In the genomic region with DNA sequence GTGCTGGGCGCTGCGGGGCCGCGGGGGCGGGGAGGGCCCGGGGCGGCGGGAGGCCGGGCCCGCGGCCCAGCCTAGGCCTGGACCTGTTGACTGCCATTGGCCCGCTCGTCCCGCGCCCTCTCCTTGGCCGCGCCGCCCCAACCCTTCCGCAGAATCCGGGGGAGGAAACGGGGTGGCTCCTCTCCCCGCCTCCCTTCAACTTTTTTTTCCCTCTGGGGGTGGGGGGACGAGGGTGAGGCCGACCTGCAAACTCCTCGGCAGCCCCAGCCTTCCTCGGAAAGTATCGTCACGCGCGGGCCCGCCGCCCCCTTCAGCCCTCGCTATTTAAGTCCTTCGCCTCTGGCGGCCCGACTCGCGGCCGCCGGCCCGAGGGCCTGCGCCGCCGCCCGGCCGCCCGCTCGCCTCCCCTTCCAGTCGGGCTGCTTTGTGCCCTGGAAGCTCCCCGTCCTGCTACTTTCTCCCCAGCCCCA, we compare ENCODE assay signal across 7 mouse cellular contexts. TPM values are rescaled to one million over a fixed set of nuclear protein-coding genes. Genes with fewer than 3 reads are reported as not detected.
A peak's percentile ranks its signal among the peaks of the same experiment; 100 is the strongest.
DNase-seq lines count a peak whose midpoint lies in the region; ATAC-seq and TF ChIP-seq lines count a peak whose summit lies in the region.

No protein-coding gene starts in this region.

- intact Hi-C loops in gastrocnemius, postnatal 36 days (cut with DNase I) = no loop called here
- intact Hi-C loops in left cerebral cortex, postnatal 4 days (cut with DNase I) = loop anchor here (10.0 kb wide), 1 partner anchor 618 kb away; a partner anchor contains a TSS

- peak overlapping the region; percentile 62 for H3K4me3 ChIP-seq in intestine, embryonic 16.5 days (ENCODE audit: low read length)
- H3K4me3 ChIP-seq in midbrain, embryonic 13.5 days (replicated peaks) = peak overlapping the region; percentile 56
- H3K4me3 ChIP-seq in small intestine, adult 2 months (ENCODE audit: low read depth, low read length) = peak overlapping the region; percentile 63

- H3K9me3 ChIP-seq in intestine, embryonic 16.5 days (ENCODE audit: control insufficient read depth, low read length) = no peaks in the 10 kb centered on the region
- no peaks in the 10 kb centered on the region for H3K9me3 ChIP-seq in midbrain, embryonic 13.5 days

- H3K27me3 ChIP-seq in intestine, embryonic 16.5 days (replicated peaks; ENCODE audit: control insufficient read depth, insufficient read depth, low read length) = no peaks in the 10 kb centered on the region
- H3K27me3 ChIP-seq in midbrain, embryonic 13.5 days = no peaks in the 10 kb centered on the region
- no peaks in the 10 kb centered on the region for H3K27me3 ChIP-seq in small intestine, adult 2 months (ENCODE audit: control insufficient read depth, insufficient read depth, low read length)

- peak; percentile 99 for ATAC-seq in intestine, embryonic 16.5 days
- ATAC-seq in midbrain, embryonic 13.5 days = peak; percentile 97

- H3K36me3 ChIP-seq in intestine, embryonic 16.5 days (ENCODE audit: control insufficient read depth, insufficient read depth, low read length) = no peaks in the 10 kb centered on the region
- no peaks in the 10 kb centered on the region for H3K36me3 ChIP-seq in midbrain, embryonic 13.5 days
- H3K36me3 ChIP-seq in small intestine, adult 2 months (ENCODE audit: control insufficient read depth, insufficient read depth, low read length) = no peaks in the 10 kb centered on the region

- peak overlapping the region; percentile 100 for H3K27ac ChIP-seq in intestine, embryonic 16.5 days (ENCODE audit: low read length)
- peak overlapping the region; percentile 99 for H3K27ac ChIP-seq in midbrain, embryonic 13.5 days
- peak overlapping the region; percentile 94 for H3K27ac ChIP-seq in small intestine, adult 2 months (ENCODE audit: insufficient read depth, low read depth, low read length)

- TF ChIP-seq POLR2A in small intestine, adult 2 months (IDR thresholded peaks at IDR 0.05; ENCODE audit: low read depth, low read length) = peak; percentile 97

- 0 out of 2 replicates have a peak, but pooled peaks cover 3% of the 10 kb centered on the region for H3K4me1 ChIP-seq in intestine, embryonic 16.5 days (ENCODE audit: control insufficient read depth, insufficient read depth, low read length)
- H3K4me1 ChIP-seq in midbrain, embryonic 13.5 days (replicated peaks) = peaks cover 46% of the 10 kb centered on the region
- no peaks in the 10 kb centered on the region for H3K4me1 ChIP-seq in small intestine, adult 2 months (ENCODE audit: control insufficient read depth, insufficient read depth, insufficient read length, low read length)

- no peak for TF ChIP-seq CTCF in small intestine, adult 2 months (IDR thresholded peaks at IDR 0.05; ENCODE audit: extremely low read depth, insufficient read length, insufficient replicate concordance, low read depth, low read length)

- peak overlapping the region; percentile 92 for H3K4me2 ChIP-seq in intestine, embryonic 16.5 days (ENCODE audit: low read depth, low read length)
- peak overlapping the region; percentile 90 for H3K4me2 ChIP-seq in midbrain, embryonic 13.5 days (replicated peaks)

- peak overlapping the region; percentile 94 for H3K9ac ChIP-seq in intestine, embryonic 16.5 days (ENCODE audit: low read depth, low read length)
- H3K9ac ChIP-seq in midbrain, embryonic 13.5 days (replicated peaks) = peak overlapping the region; percentile 97

- peak; percentile 100 for DNase-seq in adrenal gland, adult 2 months
- peak; percentile 98 for DNase-seq in embryo, embryonic 9.5 days (ENCODE audit: extremely low spot score)
- DNase-seq in gastrocnemius, postnatal 36 days = peak; percentile 90 to 94
- DNase-seq in left cerebral cortex, postnatal 4 days = peak; percentile 94

- WGBS in intestine, embryonic 16.5 days = 1% methylated on average over 46 of the region's 50 CpGs
- under 1% methylated on average over 32 of the region's 50 CpGs for WGBS in midbrain, embryonic 13.5 days
- 2% methylated on average over 47 of the region's 50 CpGs for WGBS in small intestine, adult 2 months

RNA-seq across cellular contexts. Expression of a gene that starts 1.8 kb away (rescaled TPM):
- 10 to 100 TPM; 42.8 to 44.6 TPM for total RNA-seq in adrenal gland, adult 2 months (2021)
- 22.6 and 23.2 TPM in 2 replicates for polyA plus RNA-seq in adrenal gland, adult 2 months (2012; rRNA removed)
- total RNA-seq in gastrocnemius, postnatal 36 days (2021) = 10 to 100 TPM; 15.6 to 21.9 TPM
- 45.4 and 47.2 TPM in 2 replicates for polyA plus RNA-seq in intestine, embryonic 16.5 days (2015; fragmentation: Nextera tagmentation; extraction: Ambion mirVana)
- total RNA-seq in left cerebral cortex, postnatal 4 days (2021) = 10 to 100 TPM; 50.4 to 59.6 TPM
- polyA plus RNA-seq in midbrain, embryonic 13.5 days (2015; fragmentation: Nextera tagmentation; extraction: Ambion mirVana) = 69.6 and 75.2 TPM in 2 replicates
- polyA plus RNA-seq in small intestine, adult 2 months (2012; rRNA removed) = 10.1 and 22.4 TPM in 2 replicates

RNA-seq across cellular contexts. Expression of a gene that starts 8.0 kb away (rescaled TPM):
- total RNA-seq in adrenal gland, adult 2 months (2021) = 1 to 10 TPM; 2.3 to 3.8 TPM
- 1.8 and 3.1 TPM in 2 replicates for polyA plus RNA-seq in adrenal gland, adult 2 months (2012; rRNA removed)
- under 1 TPM; 0.18 to 0.25 TPM for total RNA-seq in gastrocnemius, postnatal 36 days (2021)
- 2.0 and 2.7 TPM in 2 replicates for polyA plus RNA-seq in intestine, embryonic 16.5 days (2015; fragmentation: Nextera tagmentation; extraction: Ambion mirVana)
- total RNA-seq in left cerebral cortex, postnatal 4 days (2021) = 10 to 100 TPM; 11.6 to 13.9 TPM
- polyA plus RNA-seq in midbrain, embryonic 13.5 days (2015; fragmentation: Nextera tagmentation; extraction: Ambion mirVana) = 17.8 and 18.3 TPM in 2 replicates
- polyA plus RNA-seq in small intestine, adult 2 months (2012; rRNA removed) = 0.23 and 0.63 TPM in 2 replicates

RNA-seq across cellular contexts. Expression of a gene that starts 19.3 kb away (rescaled TPM):
- total RNA-seq in adrenal gland, adult 2 months (2021) = 1 to 10 TPM in 1 of 2 experiments, under 1 TPM in 1; 0.92 to 3.3 TPM
- polyA plus RNA-seq in adrenal gland, adult 2 months (2012; rRNA removed) = 0.42 and 0.70 TPM in 2 replicates
- total RNA-seq in gastrocnemius, postnatal 36 days (2021) = under 1 TPM; 0.17 to 0.20 TPM
- polyA plus RNA-seq in intestine, embryonic 16.5 days (2015; fragmentation: Nextera tagmentation; extraction: Ambion mirVana) = 9.8 and 11.5 TPM in 2 replicates
- total RNA-seq in left cerebral cortex, postnatal 4 days (2021) = 1 to 10 TPM; 3.2 to 5.2 TPM
- polyA plus RNA-seq in midbrain, embryonic 13.5 days (2015; fragmentation: Nextera tagmentation; extraction: Ambion mirVana) = 14.7 and 17.1 TPM in 2 replicates
- polyA plus RNA-seq in small intestine, adult 2 months (2012; rRNA removed) = 0.52 and 0.70 TPM in 2 replicates

Comparison
In these comparisons a context has a peak if more than half of its experiments do, and no peak if none do; other contexts are left out.
1. Peak in every context shown above with its lines: DNase-seq, ATAC-seq, H3K4me3 ChIP-seq and H3K27ac ChIP-seq.